Mouse (Mus musculus) cerebellum, adult 11 months (tissue): ENCODE data around the gene Pou6f2.

Experiments
- DNase-seq: peaks from one replicate; pipeline ENCODE4 v3.0.0; 2022

The Pou6f2 gene

GRCm38 (mm10) chr13:18211242-18211641, 186.2 kb downstream of the Pou6f2 start:
- DNase-seq = no peak

GRCm38 (mm10) chr13:18204476-18205250, 192.8 kb downstream of the Pou6f2 start:
- no peak for DNase-seq

GRCm38 (mm10) chr13:18174003-18174402, 223.5 kb downstream of the Pou6f2 start:
- DNase-seq = no peak

- no peak for DNase-seq
Observed at GRCm38 (mm10) chr13:18173021-18173420, 224.5 kb downstream of the Pou6f2 start.

GRCm38 (mm10) chr13:18172334-18172733, 225.2 kb downstream of the Pou6f2 start:
- DNase-seq = no peak

GRCm38 (mm10) chr13:18164182-18164581, 233.3 kb downstream of the Pou6f2 start:
- DNase-seq = no peak

GRCm38 (mm10) chr13:18160566-18160965, 236.9 kb downstream of the Pou6f2 start:
- DNase-seq = no peak

GRCm38 (mm10) chr13:18153949-18154582, 243.4 kb downstream of the Pou6f2 start:
- no peak for DNase-seq

GRCm38 (mm10) chr13:18133646-18134045, 263.8 kb downstream of the Pou6f2 start:
- no peak for DNase-seq

- DNase-seq = no peak
Observed at GRCm38 (mm10) chr13:18133193-18133592, 264.3 kb downstream of the Pou6f2 start.

- DNase-seq = no peak
Observed at GRCm38 (mm10) chr13:18131324-18131723, 266.2 kb downstream of the Pou6f2 start.

GRCm38 (mm10) chr13:18129697-18130096, 267.8 kb downstream of the Pou6f2 start:
- no peak for DNase-seq

GRCm38 (mm10) chr13:18128826-18129225, 268.7 kb downstream of the Pou6f2 start:
- DNase-seq = no peak

- no peak for DNase-seq
Observed at GRCm38 (mm10) chr13:18128053-18128452, 269.4 kb downstream of the Pou6f2 start.

- no peak for DNase-seq
Observed at GRCm38 (mm10) chr13:18126111-18126510, 271.4 kb downstream of the Pou6f2 start.

GRCm38 (mm10) chr13:18125226-18126000, 272.1 kb downstream of the Pou6f2 start:
- DNase-seq = no peak

- DNase-seq = peak; percentile 8
Observed at GRCm38 (mm10) chr13:18124368-18124767, 273.1 kb downstream of the Pou6f2 start.

GRCm38 (mm10) chr13:18120406-18120805, 277.1 kb downstream of the Pou6f2 start:
- no peak for DNase-seq

- DNase-seq = no peak
Observed at GRCm38 (mm10) chr13:18081443-18082119, 315.9 kb downstream of the Pou6f2 start.
